Mouse (Mus musculus) megakaryocyte, embryonic 14.5 days (primary cell): ENCODE results near the gene Coro2a. TPM values are rescaled to one million over a fixed set of nuclear protein-coding genes. Genes with fewer than 3 reads are reported as not detected.

Experiments used
- H3K27me3 ChIP-seq: replicated peaks from 2 replicates; pipeline ENCODE3; 2012; ENCODE audit warnings: inconsistent platforms
- H3K36me3 ChIP-seq: replicated peaks from 2 replicates; pipeline ENCODE3; 2012; ENCODE audit warnings: low read length, inconsistent platforms, mixed read lengths
- H3K4me1 ChIP-seq: 2 replicates; pipeline ENCODE4 v1.6.1; 2012; ENCODE audit warnings: inconsistent platforms
- H3K4me3 ChIP-seq: replicated peaks from 2 replicates; pipeline ENCODE3; 2012; ENCODE audit warnings: moderate library complexity, mild to moderate bottlenecking, inconsistent platforms
- H3K9me3 ChIP-seq: 2 replicates; pipeline ENCODE4 v1.6.1; 2012; ENCODE audit warnings: inconsistent platforms
- FLI1 ChIP-seq: IDR thresholded peaks from 2 replicates; pipeline ENCODE4 v1.6.1; 2012; ENCODE audit warnings: low read length, inconsistent platforms, mixed read lengths
- GATA1 ChIP-seq: IDR thresholded peaks from 3 replicates; pipeline ENCODE4 v1.6.1; 2012; ENCODE audit warnings: mixed read lengths, low read length, inconsistent platforms, borderline replicate concordance
- polyA plus RNA-seq: library from polyadenylated mRNA; stranded (reverse); fragments of >175 nt; gene quantifications from 2 replicates; pipeline ENCODE4 v1.2.3, GENCODE M21; 2012; ENCODE audit warnings: low replicate concordance; ENCODE audit not compliant: insufficient read depth

Gene Coro2a
- polyA plus RNA-seq, 1 experiment = 31.3 TPM

GRCm38 (mm10) chr4:46507736-46508460, 94.1 kb downstream of the Coro2a start:
- no peak for TF ChIP-seq FLI1
- no peak for TF ChIP-seq GATA1
- Histone ChIP-seq H3K36me3 (peaks cover 37% of the 10 kb centered on the region), H3K4me3 (peak overlapping the region; percentile 91), H3K9me3 (no peaks in the 10 kb centered on the region), H3K27me3 (no peaks in the 10 kb centered on the region), H3K4me1 (peaks cover 33% of the 10 kb centered on the region)

GRCm38 (mm10) chr4:46506801-46507610, 95.0 kb downstream of the Coro2a start:
- Histone ChIP-seq H3K4me1 (peaks cover 37% of the 10 kb centered on the region), H3K27me3 (no peaks in the 10 kb centered on the region), H3K4me3 (peak overlapping the region; percentile 95), H3K36me3 (peaks cover 46% of the 10 kb centered on the region), H3K9me3 (no peaks in the 10 kb centered on the region)
- TF ChIP-seq GATA1 (no peak), FLI1 (no peak)

- H3K36me3 ChIP-seq = peaks cover 60% of the 10 kb centered on the region
- H3K4me1 ChIP-seq = peaks cover 48% of the 10 kb centered on the region
Measured at GRCm38 (mm10) chr4:46505361-46506057, 96.5 kb downstream of the Coro2a start.

GRCm38 (mm10) chr4:46503881-46504280, 98.1 kb downstream of the Coro2a start:
- TF ChIP-seq FLI1 (no peak), GATA1 (no peak)
- peaks cover 72% of the 10 kb centered on the region for H3K36me3 ChIP-seq
- no peak overlapping the region for H3K4me3 ChIP-seq
- no peaks in the 10 kb centered on the region for H3K9me3 ChIP-seq
- H3K4me1 ChIP-seq = peaks cover 52% of the 10 kb centered on the region
- no peaks in the 10 kb centered on the region for H3K27me3 ChIP-seq

More at GRCm38 (mm10) chr4:46505361-46506057, 96.5 kb downstream of the Coro2a start:
- Histone ChIP-seq H3K4me3 (no peak overlapping the region), H3K27me3 (no peaks in the 10 kb centered on the region), H3K9me3 (no peaks in the 10 kb centered on the region)
- TF ChIP-seq GATA1 (no peak), FLI1 (no peak)

GRCm38 (mm10) chr4:46502606-46503502, 99.1 kb downstream of the Coro2a start:
- Histone ChIP-seq H3K4me3 (no peak overlapping the region), H3K4me1 (peaks cover 57% of the 10 kb centered on the region), H3K36me3 (peaks cover 81% of the 10 kb centered on the region), H3K27me3 (no peaks in the 10 kb centered on the region), H3K9me3 (no peaks in the 10 kb centered on the region)
- no peak for TF ChIP-seq FLI1
- TF ChIP-seq GATA1 = no peak

- no peak for TF ChIP-seq GATA1
- H3K4me3 ChIP-seq = no peak overlapping the region
Measured at GRCm38 (mm10) chr4:46498976-46499375, 103.0 kb downstream of the Coro2a start.

GRCm38 (mm10) chr4:46498511-46498910, 103.5 kb downstream of the Coro2a start:
- H3K4me3 ChIP-seq = no peak overlapping the region
- H3K27me3 ChIP-seq = no peaks in the 10 kb centered on the region
- H3K36me3 ChIP-seq = peaks cover 96% of the 10 kb centered on the region
- H3K4me1 ChIP-seq = peaks cover 47% of the 10 kb centered on the region
- no peak for TF ChIP-seq FLI1
- no peak for TF ChIP-seq GATA1
- H3K9me3 ChIP-seq = no peaks in the 10 kb centered on the region

More at GRCm38 (mm10) chr4:46498976-46499375, 103.0 kb downstream of the Coro2a start:
- peaks cover 96% of the 10 kb centered on the region for H3K36me3 ChIP-seq
- H3K9me3 ChIP-seq = no peaks in the 10 kb centered on the region
- H3K4me1 ChIP-seq = peaks cover 51% of the 10 kb centered on the region
- no peaks in the 10 kb centered on the region for H3K27me3 ChIP-seq

GRCm38 (mm10) chr4:46497286-46497892, 104.6 kb downstream of the Coro2a start:
- peaks cover 40% of the 10 kb centered on the region for H3K4me1 ChIP-seq
- H3K9me3 ChIP-seq = no peaks in the 10 kb centered on the region
- TF ChIP-seq GATA1 (no peak), FLI1 (no peak)
- H3K36me3 ChIP-seq = peaks cover 96% of the 10 kb centered on the region
- no peaks in the 10 kb centered on the region for H3K27me3 ChIP-seq
- H3K4me3 ChIP-seq = no peak overlapping the region

GRCm38 (mm10) chr4:46495543-46495942, 106.5 kb downstream of the Coro2a start:
- Histone ChIP-seq H3K4me1 (peaks cover 45% of the 10 kb centered on the region), H3K27me3 (no peaks in the 10 kb centered on the region), H3K36me3 (peaks cover 92% of the 10 kb centered on the region), H3K9me3 (no peaks in the 10 kb centered on the region), H3K4me3 (no peak overlapping the region)
- TF ChIP-seq GATA1 (no peak), FLI1 (no peak)
